Mouse (Mus musculus): ENCODE results near the gene Csrp2. TPM values are rescaled to one million over a fixed set of nuclear protein-coding genes. Genes with fewer than 3 reads are reported as not detected.

Csrp2 gene
- polyA plus RNA-seq, 1 experiment, result 18.0 TPM

- no peak for DNase-seq (ENCODE audit: extremely low spot score in 1 of 2, low spot score in 1 of 2)
Observed at GRCm38 (mm10) chr10:110962172-110962571, 42.6 kb downstream of the Csrp2 start.

- no peak for DNase-seq (ENCODE audit: extremely low spot score in 1 of 2, low spot score in 1 of 2)
Observed at GRCm38 (mm10) chr10:110971044-110971443, 51.5 kb downstream of the Csrp2 start.

DNA sequence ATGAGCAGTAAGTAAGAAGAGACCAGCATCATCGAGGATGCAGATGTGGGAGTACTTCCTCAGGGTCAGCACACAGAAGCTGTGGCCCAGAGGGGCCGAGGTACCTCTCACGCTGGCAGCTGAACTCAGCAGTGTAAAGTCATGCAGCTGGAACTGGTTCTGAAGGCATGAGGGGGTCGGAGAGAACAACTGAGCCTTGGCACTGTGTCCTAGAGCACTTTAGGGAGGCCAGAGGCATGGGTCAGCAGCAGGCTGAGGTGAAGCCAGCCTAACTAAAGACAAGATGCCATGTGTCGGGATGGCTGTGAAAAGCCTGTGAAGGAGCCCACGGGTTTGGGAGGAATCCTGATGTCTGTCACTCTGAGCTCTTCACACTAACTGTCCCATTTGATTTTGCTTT, 51.9 kb downstream of the Csrp2 start:
- no peak for DNase-seq (ENCODE audit: extremely low spot score in 1 of 2, low spot score in 1 of 2)

- DNase-seq (ENCODE audit: extremely low spot score in 1 of 2, low spot score in 1 of 2), result no peak
Observed at GRCm38 (mm10) chr10:110971998-110972397, 52.4 kb downstream of the Csrp2 start.

- peak in 1 of 2 experiments; percentile 78 for DNase-seq (ENCODE audit: extremely low spot score in 1 of 2, low spot score in 1 of 2)
Observed at GRCm38 (mm10) chr10:110974463-110974862, 54.9 kb downstream of the Csrp2 start.

GRCm38 (mm10) chr10:110974885-110975284, 55.3 kb downstream of the Csrp2 start:
- no peak for DNase-seq (ENCODE audit: extremely low spot score in 1 of 2, low spot score in 1 of 2)

- peak in 1 of 2 experiments; percentile 63 for DNase-seq (ENCODE audit: extremely low spot score in 1 of 2, low spot score in 1 of 2)
Observed at GRCm38 (mm10) chr10:110976046-110976445, 56.5 kb downstream of the Csrp2 start.

DNA sequence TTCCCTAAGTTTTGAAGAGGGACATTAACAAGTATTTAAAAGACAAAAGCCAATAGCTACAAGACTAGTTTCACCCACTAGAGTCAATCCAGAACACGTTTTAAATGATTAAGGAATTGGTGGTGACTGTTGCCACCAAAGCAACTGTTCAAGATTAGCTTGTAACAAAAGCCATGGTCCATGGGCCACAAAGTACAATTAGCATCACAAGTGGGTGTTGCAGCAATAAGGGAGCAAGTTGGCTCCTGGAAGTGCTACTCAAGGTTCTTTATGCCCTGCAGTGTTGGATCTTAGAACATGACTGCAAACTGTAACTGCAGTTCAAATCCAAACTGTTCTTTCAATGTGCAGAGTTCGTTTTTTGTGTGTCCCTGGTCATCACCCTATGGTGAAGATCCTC, 57.8 kb downstream of the Csrp2 start:
- DNase-seq (ENCODE audit: extremely low spot score in 1 of 2, low spot score in 1 of 2), result no peak

DNA sequence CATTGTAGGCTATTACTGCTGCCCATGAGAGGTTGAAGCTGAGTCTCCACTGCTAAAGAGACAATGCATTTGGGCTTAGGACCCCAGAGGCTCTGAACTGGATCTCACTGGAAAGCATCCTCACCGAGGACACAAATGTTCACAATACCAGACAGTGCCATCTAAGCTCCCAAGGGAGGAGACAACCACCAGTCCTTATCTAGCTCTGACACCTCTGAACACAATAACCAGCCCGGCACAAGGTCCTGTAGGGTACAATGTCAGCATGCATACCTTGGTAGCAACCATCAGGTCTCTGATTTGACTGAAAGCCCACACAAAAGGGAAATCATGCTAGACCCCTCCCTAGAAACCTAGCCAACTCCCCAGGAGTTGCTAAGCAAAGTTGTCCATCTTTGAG, 59.8 kb downstream of the Csrp2 start:
- no peak for DNase-seq (ENCODE audit: extremely low spot score in 1 of 2, low spot score in 1 of 2)

DNA sequence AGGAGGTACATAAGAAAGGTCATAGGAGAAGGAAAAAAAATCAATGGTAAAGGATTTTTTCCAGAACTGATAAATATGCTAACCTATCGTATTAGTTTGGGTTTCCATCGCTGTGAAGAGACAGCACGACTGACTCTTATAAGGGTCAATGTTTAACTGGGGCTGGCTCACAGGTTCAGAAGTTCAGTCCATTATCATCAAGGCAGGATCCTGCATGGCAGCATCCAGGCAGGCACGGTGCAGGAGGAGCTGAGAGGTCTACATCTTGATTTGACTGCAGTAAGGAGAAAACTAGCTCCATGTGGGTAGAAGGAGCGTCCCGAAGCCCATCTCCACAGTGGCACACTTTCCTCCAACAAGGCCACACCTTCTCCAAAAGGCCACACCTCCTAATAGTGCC, 60.9 kb downstream of the Csrp2 start:
- no peak for DNase-seq (ENCODE audit: extremely low spot score in 1 of 2, low spot score in 1 of 2)

GRCm38 (mm10) chr10:110982771-110983170, 63.2 kb downstream of the Csrp2 start:
- DNase-seq (ENCODE audit: extremely low spot score in 1 of 2, low spot score in 1 of 2), result no peak

GRCm38 (mm10) chr10:110986682-110987081, 67.1 kb downstream of the Csrp2 start:
- no peak for DNase-seq (ENCODE audit: extremely low spot score in 1 of 2, low spot score in 1 of 2)

Other genes with a start within 250 kb of the Csrp2 start
- 0.22 and 0.44 TPM in 2 replicates for gene E2f7, start 174.3 kb upstream of the Csrp2 start, polyA plus RNA-seq (2012; rRNA removed)
- 89.4 and 97.1 TPM in 2 replicates for gene Zdhhc17, start 90.4 kb downstream of the Csrp2 start, polyA plus RNA-seq (2012; rRNA removed)
- 28.5 and 31.3 TPM in 2 replicates for gene Osbpl8, start 245.0 kb downstream of the Csrp2 start, polyA plus RNA-seq (2012; rRNA removed)

Measured in frontal cortex, adult 2 months (tissue).